Mouse (Mus musculus): ENCODE data around the gene Serpina5.
"Not testable (repeated sequence)": the region's sequence is repeated elsewhere in the genome, so short reads cannot be mapped to it uniquely, and the experiment has no call there.

The Serpina5 gene

DNA sequence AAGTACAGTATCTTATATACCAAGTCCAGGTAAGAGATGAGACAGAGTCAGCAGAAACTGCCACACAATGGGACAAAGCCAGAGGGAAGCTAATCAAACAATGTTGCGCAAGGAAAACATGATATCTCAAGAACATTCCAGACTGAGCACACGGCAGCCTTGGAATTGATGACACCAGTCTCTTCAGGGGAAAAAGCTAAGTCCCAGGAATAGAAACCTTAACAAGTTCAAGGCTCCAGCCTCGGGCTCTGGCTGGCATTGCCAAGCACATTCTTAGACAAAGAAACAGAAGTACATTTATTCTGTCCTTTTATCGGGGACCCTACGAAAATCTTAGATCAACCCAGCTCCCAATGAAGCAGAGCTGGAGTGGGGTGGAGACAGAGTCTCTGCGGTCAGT is at the start of gene Serpina5:
Gene Serpina5, plus strand, starts transcription at position 346 of the 400 bp plus-strand sequence.
- no peak for DNase-seq

- DNase-seq: no peak
Measured at GRCm38 (mm10) chr12:104053995-104054394, 46.9 kb upstream of the Serpina5 start.

- no peak for DNase-seq
Measured at GRCm38 (mm10) chr12:104055755-104056154, 45.2 kb upstream of the Serpina5 start.

GRCm38 (mm10) chr12:104057050-104057449 is 43.9 kb upstream of the Serpina5 start:
- no peak for DNase-seq

DNA sequence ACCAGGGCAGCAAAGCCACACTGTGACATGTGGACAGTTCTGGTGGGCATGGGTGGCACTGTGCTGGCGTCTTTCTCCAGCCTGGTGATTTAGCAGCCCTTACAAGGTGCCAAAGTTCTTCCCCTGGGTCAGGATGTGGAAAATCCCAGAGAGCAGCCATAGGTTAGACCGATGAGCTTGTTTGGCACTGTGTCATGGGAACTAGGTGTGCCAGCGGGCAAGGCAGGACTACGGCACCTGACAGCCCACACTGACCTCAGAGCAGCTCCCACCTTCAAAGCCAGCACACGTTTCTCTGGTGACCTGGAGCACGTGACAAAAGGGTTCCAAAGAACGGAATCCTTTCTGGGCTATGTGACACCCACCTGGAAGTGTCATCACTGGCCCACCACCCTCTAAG is 43.4 kb upstream of the Serpina5 start:
- no peak for DNase-seq

- peak; percentile 20 for DNase-seq
Measured at GRCm38 (mm10) chr12:104060126-104060525, 40.8 kb upstream of the Serpina5 start.

DNA sequence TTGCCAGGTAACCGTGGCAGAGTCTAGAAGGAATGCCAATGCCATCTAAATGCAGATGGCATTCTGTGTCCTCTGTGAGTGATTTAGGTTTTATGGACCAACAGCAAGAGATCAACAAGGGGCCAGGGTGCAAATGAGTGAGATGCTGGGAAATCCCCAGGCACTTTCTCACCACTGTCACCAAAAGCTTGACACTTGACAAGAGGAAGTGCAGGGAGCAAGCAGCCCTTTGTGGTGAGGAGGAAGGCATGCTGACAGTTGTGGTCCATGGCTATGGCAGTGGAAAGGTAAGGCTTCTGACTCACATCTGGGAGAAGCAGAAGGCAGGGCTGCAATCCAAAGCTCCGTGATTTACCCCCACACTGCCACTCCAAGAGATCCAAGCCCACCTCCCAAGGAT is 39.1 kb upstream of the Serpina5 start:
- DNase-seq: no peak

GRCm38 (mm10) chr12:104064532-104064931 is 36.4 kb upstream of the Serpina5 start:
- no peak for DNase-seq

DNA sequence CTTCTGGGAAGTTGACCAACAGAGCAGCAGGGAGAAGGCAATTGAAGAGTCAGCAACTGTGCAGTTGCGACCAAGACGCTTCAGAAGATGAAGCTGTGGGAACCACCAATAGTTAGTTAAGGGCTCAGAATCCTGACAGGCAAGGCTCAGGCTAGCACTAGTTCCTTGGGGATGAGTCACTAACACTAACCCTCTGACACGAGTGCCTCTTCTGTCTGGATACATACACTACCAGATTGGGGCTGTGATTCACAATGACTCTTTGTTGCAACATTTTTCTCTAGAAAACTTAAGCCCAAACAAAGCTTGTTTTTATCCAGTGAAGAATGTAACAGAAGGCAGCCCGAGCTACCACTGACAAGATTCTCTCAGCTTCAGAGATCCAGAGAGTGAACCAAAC is 35.9 kb upstream of the Serpina5 start:
- DNase-seq: no peak

DNA sequence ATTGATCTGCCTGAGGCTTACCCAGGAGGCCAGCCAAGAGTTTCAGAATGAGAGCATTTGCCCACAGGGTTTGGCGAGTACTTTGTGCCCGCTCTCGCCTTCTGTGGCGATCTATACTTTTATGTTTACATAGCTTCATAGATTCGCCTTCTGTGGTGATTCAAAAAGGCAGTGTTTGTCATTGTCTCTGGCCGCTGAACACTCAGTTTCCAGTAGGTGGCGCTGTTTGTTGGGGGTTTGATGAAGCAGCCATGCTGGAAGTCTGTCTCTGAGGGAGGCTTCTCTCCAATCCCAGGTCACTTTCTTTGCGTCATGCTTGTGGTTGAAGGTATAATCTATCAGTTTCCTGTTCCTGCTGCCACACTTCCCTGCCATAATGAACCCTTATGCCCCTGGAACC is 34.7 kb upstream of the Serpina5 start:
- peak; percentile 41 for DNase-seq

GRCm38 (mm10) chr12:104067549-104067948 is 33.4 kb upstream of the Serpina5 start:
- DNase-seq: peak; percentile 86

- peak; percentile 80 for DNase-seq
Measured at GRCm38 (mm10) chr12:104069620-104070019, 31.3 kb upstream of the Serpina5 start.

DNA sequence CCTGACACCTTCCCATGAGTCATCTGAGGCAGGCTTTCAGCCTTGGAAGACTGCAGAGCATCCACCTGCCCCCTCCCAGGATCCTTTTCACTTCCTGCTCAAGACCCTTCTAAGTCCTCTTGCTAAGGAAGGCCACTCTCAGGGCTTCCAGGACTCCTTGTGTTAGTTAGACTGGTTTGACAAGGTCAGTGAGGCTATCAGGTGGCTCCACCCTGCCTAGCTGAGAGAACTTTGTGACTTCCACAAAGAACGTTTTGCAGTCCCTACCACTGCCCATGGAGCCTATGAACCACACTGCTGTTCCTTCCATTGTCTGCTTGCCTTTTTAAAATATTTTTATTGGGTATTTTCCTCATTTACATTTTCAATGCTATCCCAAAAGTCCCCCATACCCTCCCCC is 29.2 kb upstream of the Serpina5 start:
- DNase-seq: no peak

- DNase-seq: peak; percentile 54
Measured at GRCm38 (mm10) chr12:104072286-104072685, 28.6 kb upstream of the Serpina5 start.

GRCm38 (mm10) chr12:104090119-104090518 is 10.8 kb upstream of the Serpina5 start:
- no peak for DNase-seq

- DNase-seq: no peak
Measured at GRCm38 (mm10) chr12:104091303-104091702, 9.6 kb upstream of the Serpina5 start.

DNA sequence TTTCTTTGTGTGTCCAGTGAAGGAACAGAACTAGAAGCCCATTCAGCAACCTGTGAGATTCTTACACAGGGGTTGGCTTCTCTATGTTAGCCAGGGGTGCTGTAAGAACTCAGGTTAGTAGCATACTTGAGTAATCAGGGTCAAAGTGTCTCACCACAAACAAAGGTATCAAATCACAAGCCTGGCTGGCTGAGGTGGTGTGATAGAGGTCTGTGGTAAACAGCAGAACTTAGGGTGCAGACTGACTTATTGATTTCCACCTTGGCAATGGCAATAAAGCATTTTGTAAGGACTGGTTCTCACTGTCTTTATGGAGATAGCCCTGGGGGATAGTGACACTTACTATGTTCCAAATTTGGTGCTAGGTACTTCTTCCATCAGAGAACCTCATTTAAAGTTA is 4.9 kb downstream of the Serpina5 start:
- no peak for DNase-seq

DNA sequence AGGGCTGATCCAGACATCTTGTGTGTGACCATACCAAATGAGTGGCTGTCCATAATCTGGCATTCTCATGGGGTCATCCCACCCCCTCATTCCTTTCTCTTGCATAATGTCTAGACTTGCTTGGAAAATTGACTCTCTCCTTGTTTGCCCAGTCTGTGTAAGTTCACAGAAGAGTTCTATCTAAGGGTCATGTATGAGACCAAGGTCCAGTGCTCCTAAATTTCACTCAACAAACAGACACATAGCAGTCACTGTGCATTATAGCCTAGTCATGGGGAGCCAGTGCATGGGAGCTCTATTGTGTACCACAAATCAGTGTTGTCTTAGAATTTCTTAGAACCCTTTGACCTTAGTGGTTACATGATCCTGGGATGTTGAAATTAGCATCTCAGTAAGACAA is 6.0 kb downstream of the Serpina5 start:
- DNase-seq: no peak

DNA sequence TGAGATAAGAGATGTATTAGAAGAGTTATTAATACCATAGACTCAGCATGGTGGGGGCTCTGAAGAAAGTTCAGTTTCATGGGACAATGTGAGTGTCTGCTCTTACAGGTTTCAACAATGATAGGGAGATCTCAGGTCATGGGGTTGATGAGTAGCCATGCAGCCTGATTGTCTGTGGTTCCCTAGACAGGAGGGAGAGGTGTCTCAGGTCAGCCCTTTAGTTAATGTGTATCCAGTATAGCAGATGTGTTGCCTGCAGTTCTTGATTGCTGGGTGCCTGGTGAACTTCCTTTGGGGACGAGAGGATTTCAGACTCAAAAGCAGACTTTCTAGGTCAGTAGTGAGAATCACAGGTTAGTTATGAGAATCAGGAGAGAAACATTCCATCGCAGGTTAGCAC is 7.6 kb downstream of the Serpina5 start:
- DNase-seq: no peak

DNA sequence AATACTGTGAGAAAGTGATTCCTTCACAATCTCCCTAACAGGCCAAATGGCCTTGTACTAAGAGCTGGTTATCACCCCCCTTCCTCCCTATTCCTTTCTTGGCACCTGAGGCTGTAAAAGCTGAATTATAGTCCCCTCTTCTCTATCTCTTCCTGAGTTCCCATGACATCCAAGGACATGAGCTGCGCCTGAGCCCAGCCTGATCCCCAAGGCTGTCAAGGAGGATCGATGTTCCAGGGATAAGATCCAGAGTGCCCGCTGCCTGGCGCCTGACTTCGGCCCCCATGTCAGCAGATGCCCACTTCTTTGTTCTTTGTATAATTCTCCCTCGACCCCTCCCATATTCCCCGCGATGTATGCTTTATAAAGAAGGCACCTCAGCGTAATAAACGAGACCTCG is 11.4 kb downstream of the Serpina5 start, which contains the start of gene Serpina3a:
Gene Serpina3a, plus strand, starts transcription at position 392 of the 400 bp plus-strand sequence.
- not testable (repeated sequence) for DNase-seq

DNA sequence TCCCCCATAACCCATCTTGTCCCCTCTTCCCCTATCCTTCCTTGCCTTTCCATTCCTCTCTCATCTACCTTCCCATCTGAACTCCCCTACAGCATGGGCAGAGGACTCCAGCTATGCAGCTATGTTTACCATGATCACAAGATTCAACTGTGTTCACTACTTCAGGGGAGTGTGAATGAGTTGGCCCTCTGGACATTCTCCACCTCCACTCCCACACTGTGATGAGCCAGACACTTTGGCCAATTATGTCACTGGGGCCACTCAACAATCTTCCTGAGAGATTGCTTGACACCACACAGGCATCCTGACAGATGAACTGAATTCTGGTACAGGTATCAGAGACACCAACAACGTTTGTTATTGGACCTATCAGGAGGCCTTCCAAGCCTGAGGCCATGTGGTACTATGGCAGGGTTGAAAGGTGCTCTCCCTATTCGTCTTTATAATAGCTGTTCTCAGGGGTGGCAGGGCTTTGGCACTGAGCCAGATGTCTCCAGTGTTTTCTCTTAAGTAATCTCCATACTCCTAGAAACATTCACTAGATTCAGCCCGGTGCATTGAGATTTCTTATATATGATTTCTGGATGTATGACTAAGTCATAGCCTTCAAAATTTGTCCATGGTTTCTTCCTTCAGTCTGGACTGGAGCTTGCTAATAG is 14.1 kb downstream of the Serpina5 start:
- no peak for DNase-seq

DNA sequence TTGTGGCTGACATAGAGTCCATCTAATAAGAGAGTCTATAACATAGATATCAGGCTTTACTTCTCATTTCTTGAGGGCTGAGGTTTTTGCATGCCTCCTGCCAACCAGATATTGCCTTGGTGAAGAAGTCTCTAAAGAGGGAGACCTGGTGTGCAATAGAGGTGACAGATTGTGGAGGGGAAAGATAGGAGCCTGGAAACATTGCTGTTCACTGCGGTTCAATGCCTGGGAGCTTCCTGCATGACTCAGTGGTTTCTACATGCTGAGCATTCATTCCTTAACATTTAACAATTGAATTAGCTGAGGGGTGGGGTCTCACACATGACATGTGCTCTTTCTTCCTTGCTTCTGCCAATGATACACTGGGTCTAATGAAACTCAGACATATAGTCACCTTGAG is 22.2 kb downstream of the Serpina5 start:
- no peak for DNase-seq

DNA sequence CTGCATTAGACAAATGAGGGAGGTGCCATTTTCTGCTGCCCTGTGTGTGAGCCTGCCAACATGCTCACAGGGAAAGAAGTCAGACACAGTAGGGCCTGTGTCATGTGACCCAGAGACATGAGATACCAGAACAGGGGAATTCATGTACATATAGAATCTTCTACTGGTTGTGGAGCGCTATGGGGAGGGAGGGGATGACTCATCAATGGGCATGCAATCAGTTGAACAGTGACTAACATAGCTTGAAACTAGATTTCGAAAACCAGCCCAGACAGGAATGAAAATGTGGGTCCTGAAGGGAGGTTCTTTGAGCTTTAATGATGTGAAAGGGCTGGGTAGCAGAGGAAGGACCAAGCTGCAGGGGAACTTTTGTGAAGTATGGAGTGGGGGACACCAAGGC is 23.1 kb downstream of the Serpina5 start:
- no peak for DNase-seq

- no peak for DNase-seq
Measured at GRCm38 (mm10) chr12:104125021-104125560, 24.2 kb downstream of the Serpina5 start.

DNA sequence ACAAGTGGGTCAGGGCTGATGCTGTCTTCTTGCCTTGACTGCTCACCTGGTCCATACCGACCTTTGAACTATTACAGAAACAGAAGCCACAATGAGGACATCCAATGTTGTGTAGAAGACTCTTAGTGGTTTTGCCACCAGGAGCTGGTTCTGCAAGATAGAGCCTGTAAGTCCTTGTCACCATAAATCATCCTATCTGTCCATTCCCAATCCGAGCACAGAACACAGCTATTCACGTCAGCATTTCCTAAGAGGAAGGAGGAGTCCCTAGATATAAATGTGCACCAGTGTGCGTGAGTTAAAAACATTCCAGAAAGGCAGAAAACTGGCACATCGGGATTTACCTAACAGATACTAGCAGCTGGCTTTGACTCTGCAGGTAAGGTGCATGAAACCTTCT is 26.8 kb downstream of the Serpina5 start, which contains the start of gene Serpina3b:
Gene Serpina3b, plus strand, starts transcription at position 301 of the 400 bp plus-strand sequence.
- no peak for DNase-seq

Data from layer of hippocampus, adult 9-11 months (tissue).